Mouse (Mus musculus): ENCODE measurements around the gene Rfx8. TPM values are rescaled to one million over a fixed set of nuclear protein-coding genes. Genes with fewer than 3 reads are reported as not detected.
A peak's percentile ranks its signal among the peaks of the same experiment; 100 is the strongest.

Gene Rfx8
- polyA plus RNA-seq, 1 experiment from 2014 or later: 0.23 TPM

GRCm38 (mm10) chr1:39740002-39740401, 19.2 kb upstream of the Rfx8 start:
- Histone ChIP-seq H3K4me2 (ENCODE audit: low read length) (no peak overlapping the region), H3K27ac (ENCODE audit: low read depth, low read length) (no peak overlapping the region), H3K9me3 (ENCODE audit: control insufficient read depth, low read length) (no peaks in the 10 kb centered on the region), H3K36me3 (ENCODE audit: control insufficient read depth, insufficient read depth, low read length) (no peaks in the 10 kb centered on the region), H3K9ac (ENCODE audit: low read depth, low read length) (no peak overlapping the region), H3K4me3 (ENCODE audit: low read length) (no peak overlapping the region), H3K27me3 (replicated peaks; ENCODE audit: control insufficient read depth, insufficient read depth, low read length) (no peaks in the 10 kb centered on the region), H3K4me1 (ENCODE audit: control insufficient read depth, insufficient read depth, low read depth, low read length) (peaks cover 7% of the 10 kb centered on the region)
- ATAC-seq: no peak
- 71% methylated on average over 4 of the region's 4 CpGs for WGBS

- Histone ChIP-seq H3K9ac (ENCODE audit: low read depth, low read length) (no peak overlapping the region), H3K4me3 (ENCODE audit: low read length) (no peak overlapping the region), H3K36me3 (ENCODE audit: control insufficient read depth, insufficient read depth, low read length) (no peaks in the 10 kb centered on the region), H3K4me1 (ENCODE audit: control insufficient read depth, insufficient read depth, low read depth, low read length) (peaks cover 3% of the 10 kb centered on the region), H3K27me3 (replicated peaks; ENCODE audit: control insufficient read depth, insufficient read depth, low read length) (no peaks in the 10 kb centered on the region), H3K27ac (ENCODE audit: low read depth, low read length) (0 out of 2 replicates have a peak overlapping the region, but pooled peaks have one; percentile 48), H3K4me2 (ENCODE audit: low read length) (no peak overlapping the region), H3K9me3 (ENCODE audit: control insufficient read depth, low read length) (no peaks in the 10 kb centered on the region)
- WGBS: 17% methylated on average over 8 of the region's 8 CpGs
- peak; percentile 72 for ATAC-seq
These were observed 15.3 kb upstream of the Rfx8 start for GRCm38 (mm10) chr1:39735927-39736604.

GRCm38 (mm10) chr1:39735493-39735892, 14.7 kb upstream of the Rfx8 start:
- no peak overlapping the region for H3K9ac ChIP-seq (ENCODE audit: low read depth, low read length)
- ATAC-seq: no peak
- H3K4me3 ChIP-seq (ENCODE audit: low read length): no peak overlapping the region
- H3K4me1 ChIP-seq (ENCODE audit: control insufficient read depth, insufficient read depth, low read depth, low read length): no peaks in the 10 kb centered on the region; the same call in 1 of the 2 replicates
- 58% methylated on average over 2 of the region's 2 CpGs for WGBS
- H3K27ac ChIP-seq (ENCODE audit: low read depth, low read length): no peak overlapping the region
- no peaks in the 10 kb centered on the region for H3K36me3 ChIP-seq (ENCODE audit: control insufficient read depth, insufficient read depth, low read length)
- H3K9me3 ChIP-seq (ENCODE audit: control insufficient read depth, low read length): no peaks in the 10 kb centered on the region
- H3K4me2 ChIP-seq (ENCODE audit: low read length): no peak overlapping the region
- no peaks in the 10 kb centered on the region for H3K27me3 ChIP-seq (replicated peaks; ENCODE audit: control insufficient read depth, insufficient read depth, low read length)

- no peak for ATAC-seq
- no peak overlapping the region for H3K9ac ChIP-seq (ENCODE audit: low read depth, low read length)
- no peak overlapping the region for H3K4me2 ChIP-seq (ENCODE audit: low read length)
- H3K27me3 ChIP-seq (replicated peaks; ENCODE audit: control insufficient read depth, insufficient read depth, low read length): no peaks in the 10 kb centered on the region
- H3K4me1 ChIP-seq (ENCODE audit: control insufficient read depth, insufficient read depth, low read depth, low read length): no peaks in the 10 kb centered on the region; the same call in 1 of the 2 replicates
- no peaks in the 10 kb centered on the region for H3K36me3 ChIP-seq (ENCODE audit: control insufficient read depth, insufficient read depth, low read length)
- H3K4me3 ChIP-seq (ENCODE audit: low read length): no peak overlapping the region
- no peaks in the 10 kb centered on the region for H3K9me3 ChIP-seq (ENCODE audit: control insufficient read depth, low read length)
- 89% methylated on average over 6 of the region's 6 CpGs for WGBS
- H3K27ac ChIP-seq (ENCODE audit: low read depth, low read length): no peak overlapping the region
These were observed 14.1 kb upstream of the Rfx8 start for GRCm38 (mm10) chr1:39734881-39735280.

- Histone ChIP-seq H3K9me3 (ENCODE audit: control insufficient read depth, low read length) (no peaks in the 10 kb centered on the region), H3K9ac (ENCODE audit: low read depth, low read length) (no peak overlapping the region), H3K27ac (ENCODE audit: low read depth, low read length) (no peak overlapping the region), H3K4me1 (ENCODE audit: control insufficient read depth, insufficient read depth, low read depth, low read length) (no peaks in the 10 kb centered on the region; the same call in 1 of the 2 replicates), H3K4me3 (ENCODE audit: low read length) (no peak overlapping the region), H3K27me3 (replicated peaks; ENCODE audit: control insufficient read depth, insufficient read depth, low read length) (no peaks in the 10 kb centered on the region), H3K4me2 (ENCODE audit: low read length) (no peak overlapping the region), H3K36me3 (ENCODE audit: control insufficient read depth, insufficient read depth, low read length) (no peaks in the 10 kb centered on the region)
- no peak for ATAC-seq
- WGBS: 88% methylated on average over 13 of the region's 13 CpGs
These were observed 13.5 kb upstream of the Rfx8 start for GRCm38 (mm10) chr1:39734311-39734710.

- no peak overlapping the region for H3K27ac ChIP-seq (ENCODE audit: low read depth, low read length)
- no peak for ATAC-seq
- no peaks in the 10 kb centered on the region for H3K36me3 ChIP-seq (ENCODE audit: control insufficient read depth, insufficient read depth, low read length)
- H3K9me3 ChIP-seq (ENCODE audit: control insufficient read depth, low read length): no peaks in the 10 kb centered on the region
- 87% methylated on average over 10 of the region's 10 CpGs for WGBS
- no peak overlapping the region for H3K4me2 ChIP-seq (ENCODE audit: low read length)
- H3K27me3 ChIP-seq (replicated peaks; ENCODE audit: control insufficient read depth, insufficient read depth, low read length): no peaks in the 10 kb centered on the region
- no peak overlapping the region for H3K4me3 ChIP-seq (ENCODE audit: low read length)
- no peaks in the 10 kb centered on the region; the same call in 1 of the 2 replicates for H3K4me1 ChIP-seq (ENCODE audit: control insufficient read depth, insufficient read depth, low read depth, low read length)
- no peak overlapping the region for H3K9ac ChIP-seq (ENCODE audit: low read depth, low read length)
These were observed 13.1 kb upstream of the Rfx8 start for GRCm38 (mm10) chr1:39733876-39734275.

GRCm38 (mm10) chr1:39732081-39732480, 11.3 kb upstream of the Rfx8 start:
- no peaks in the 10 kb centered on the region for H3K36me3 ChIP-seq (ENCODE audit: control insufficient read depth, insufficient read depth, low read length)
- ATAC-seq: no peak
- H3K4me3 ChIP-seq (ENCODE audit: low read length): no peak overlapping the region
- 43% methylated on average over 10 of the region's 10 CpGs for WGBS
- H3K9ac ChIP-seq (ENCODE audit: low read depth, low read length): no peak overlapping the region
- H3K4me2 ChIP-seq (ENCODE audit: low read length): no peak overlapping the region
- H3K4me1 ChIP-seq (ENCODE audit: control insufficient read depth, insufficient read depth, low read depth, low read length): no peaks in the 10 kb centered on the region; the same call in 1 of the 2 replicates
- no peaks in the 10 kb centered on the region for H3K27me3 ChIP-seq (replicated peaks; ENCODE audit: control insufficient read depth, insufficient read depth, low read length)
- H3K9me3 ChIP-seq (ENCODE audit: control insufficient read depth, low read length): no peaks in the 10 kb centered on the region
- H3K27ac ChIP-seq (ENCODE audit: low read depth, low read length): no peak overlapping the region

- no peak for ATAC-seq
- Histone ChIP-seq H3K9ac (ENCODE audit: low read depth, low read length) (no peak overlapping the region), H3K27me3 (replicated peaks; ENCODE audit: control insufficient read depth, insufficient read depth, low read length) (no peaks in the 10 kb centered on the region), H3K4me1 (ENCODE audit: control insufficient read depth, insufficient read depth, low read depth, low read length) (no peaks in the 10 kb centered on the region; the same call in 1 of the 2 replicates), H3K9me3 (ENCODE audit: control insufficient read depth, low read length) (no peaks in the 10 kb centered on the region), H3K4me3 (ENCODE audit: low read length) (no peak overlapping the region), H3K4me2 (ENCODE audit: low read length) (no peak overlapping the region), H3K27ac (ENCODE audit: low read depth, low read length) (no peak overlapping the region), H3K36me3 (ENCODE audit: control insufficient read depth, insufficient read depth, low read length) (no peaks in the 10 kb centered on the region)
- 47% methylated on average over 9 of the region's 9 CpGs for WGBS
These were observed 10.7 kb upstream of the Rfx8 start for GRCm38 (mm10) chr1:39731543-39731942.

- Histone ChIP-seq H3K4me3 (ENCODE audit: low read length) (no peak overlapping the region), H3K4me1 (ENCODE audit: control insufficient read depth, insufficient read depth, low read depth, low read length) (no peaks in the 10 kb centered on the region; the same call in 1 of the 2 replicates), H3K9ac (ENCODE audit: low read depth, low read length) (no peak overlapping the region), H3K36me3 (ENCODE audit: control insufficient read depth, insufficient read depth, low read length) (no peaks in the 10 kb centered on the region), H3K9me3 (ENCODE audit: control insufficient read depth, low read length) (no peaks in the 10 kb centered on the region), H3K27ac (ENCODE audit: low read depth, low read length) (no peak overlapping the region), H3K27me3 (replicated peaks; ENCODE audit: control insufficient read depth, insufficient read depth, low read length) (no peaks in the 10 kb centered on the region), H3K4me2 (ENCODE audit: low read length) (no peak overlapping the region)
- 37% methylated on average over 5 of the region's 5 CpGs for WGBS
- 0 out of 2 replicates have a peak, but pooled peaks have one; percentile 34 for ATAC-seq
These were observed 10.1 kb upstream of the Rfx8 start for GRCm38 (mm10) chr1:39730868-39731267.
